Mouse (Mus musculus): ENCODE data around the gene Otop3.

Otop3 gene

GRCm38 (mm10) chr11:115334531-115334930 lies at the start of gene Otop3:
TSS of gene Otop3 (plus strand) at chr11:115334731.
- DNase-seq (ENCODE audit: low read depth), result no peak

GRCm38 (mm10) chr11:115285282-115285681 lies 49.2 kb upstream of the Otop3 start:
- no peak for DNase-seq (ENCODE audit: low read depth)

- no peak for DNase-seq (ENCODE audit: low read depth)
Observed at GRCm38 (mm10) chr11:115286201-115286993, 48.1 kb upstream of the Otop3 start.

DNA sequence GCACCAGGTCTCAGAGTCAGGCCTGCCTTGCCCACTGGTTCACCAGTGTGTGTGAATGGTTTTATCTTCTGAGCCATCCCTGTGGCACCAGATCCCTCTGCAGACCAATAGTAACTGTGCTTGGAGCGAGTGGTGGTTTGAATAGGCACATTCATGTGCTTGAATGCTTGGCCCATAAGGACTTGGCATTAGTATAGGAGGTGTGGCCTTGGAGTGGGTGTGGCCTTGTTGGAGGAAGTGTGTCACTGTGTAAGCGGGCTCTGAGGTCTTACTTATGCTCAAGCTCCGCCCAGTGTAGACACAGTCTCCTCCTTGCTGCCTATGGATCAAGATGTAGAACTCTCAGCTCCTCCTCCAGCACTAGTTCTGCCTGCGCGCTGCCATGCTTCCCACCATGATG lies 47.1 kb upstream of the Otop3 start:
- no peak for DNase-seq (ENCODE audit: low read depth)

GRCm38 (mm10) chr11:115288305-115288704 lies 46.2 kb upstream of the Otop3 start:
- DNase-seq (ENCODE audit: low read depth), result no peak

DNA sequence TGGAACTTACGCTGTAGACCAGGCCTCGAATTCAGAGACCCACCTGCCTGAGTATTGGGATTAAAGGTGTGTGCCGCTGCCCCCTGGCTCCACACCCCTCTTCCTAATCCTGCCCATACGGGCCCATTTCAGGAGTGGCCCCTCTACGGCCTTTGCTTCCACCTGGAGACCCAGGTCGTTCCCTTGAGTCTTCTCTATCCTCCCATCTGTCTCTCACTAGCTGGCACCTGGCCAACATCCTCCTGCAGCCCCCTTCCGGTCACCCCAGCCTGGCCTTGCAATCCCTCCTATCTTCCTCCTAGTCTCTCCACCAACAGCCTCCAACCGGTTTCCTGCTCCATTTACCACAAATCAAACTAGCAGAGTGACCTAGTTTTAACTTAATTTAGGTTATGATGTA lies 44.6 kb upstream of the Otop3 start:
- DNase-seq (ENCODE audit: low read depth), result no peak

GRCm38 (mm10) chr11:115290314-115290713 lies 44.2 kb upstream of the Otop3 start:
- no peak for DNase-seq (ENCODE audit: low read depth)

GRCm38 (mm10) chr11:115290919-115291318 lies 43.6 kb upstream of the Otop3 start:
- peak; percentile 92 for DNase-seq (ENCODE audit: low read depth)

DNA sequence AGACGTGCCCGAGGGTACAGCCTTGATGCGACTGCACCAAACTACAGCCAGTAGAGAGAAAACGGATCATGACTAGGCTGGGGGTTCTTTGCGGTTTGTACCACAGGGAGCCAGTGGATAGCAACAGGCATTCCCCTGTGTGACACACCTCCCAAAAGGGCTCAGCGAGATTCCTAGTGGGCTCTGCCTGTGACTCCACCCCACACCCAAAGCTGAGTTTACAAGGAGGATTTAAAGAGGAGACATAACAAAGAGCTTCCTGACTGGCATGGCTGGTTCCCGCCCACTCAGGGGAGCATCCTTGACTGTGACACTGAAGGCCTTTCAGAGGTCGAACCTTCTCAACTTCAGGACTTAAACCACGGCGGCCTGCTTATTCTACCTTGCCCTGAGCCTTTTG lies 43.0 kb upstream of the Otop3 start:
- DNase-seq (ENCODE audit: low read depth), result no peak

- DNase-seq (ENCODE audit: low read depth), result no peak
Observed at GRCm38 (mm10) chr11:115292631-115293375, 41.7 kb upstream of the Otop3 start.

DNA sequence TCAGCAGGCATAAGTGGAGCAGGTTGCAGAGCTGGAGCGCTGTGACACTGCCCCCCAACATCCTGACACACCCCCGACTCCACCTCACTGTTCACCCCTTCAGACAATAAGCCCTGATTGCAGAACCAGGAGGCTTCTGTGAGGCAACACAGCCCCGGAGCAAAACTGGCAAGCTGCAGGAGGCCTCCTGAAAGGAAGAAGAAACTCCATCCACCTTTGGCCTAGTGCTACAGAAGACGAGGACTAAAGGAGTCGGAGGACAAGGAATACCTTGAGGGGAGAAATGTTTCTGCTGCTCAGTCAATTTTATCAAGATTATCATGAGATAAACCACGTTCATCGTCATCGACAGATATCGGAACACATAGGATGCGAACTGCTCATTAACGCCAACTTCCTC lies 38.6 kb upstream of the Otop3 start:
- DNase-seq (ENCODE audit: low read depth), result no peak

DNA sequence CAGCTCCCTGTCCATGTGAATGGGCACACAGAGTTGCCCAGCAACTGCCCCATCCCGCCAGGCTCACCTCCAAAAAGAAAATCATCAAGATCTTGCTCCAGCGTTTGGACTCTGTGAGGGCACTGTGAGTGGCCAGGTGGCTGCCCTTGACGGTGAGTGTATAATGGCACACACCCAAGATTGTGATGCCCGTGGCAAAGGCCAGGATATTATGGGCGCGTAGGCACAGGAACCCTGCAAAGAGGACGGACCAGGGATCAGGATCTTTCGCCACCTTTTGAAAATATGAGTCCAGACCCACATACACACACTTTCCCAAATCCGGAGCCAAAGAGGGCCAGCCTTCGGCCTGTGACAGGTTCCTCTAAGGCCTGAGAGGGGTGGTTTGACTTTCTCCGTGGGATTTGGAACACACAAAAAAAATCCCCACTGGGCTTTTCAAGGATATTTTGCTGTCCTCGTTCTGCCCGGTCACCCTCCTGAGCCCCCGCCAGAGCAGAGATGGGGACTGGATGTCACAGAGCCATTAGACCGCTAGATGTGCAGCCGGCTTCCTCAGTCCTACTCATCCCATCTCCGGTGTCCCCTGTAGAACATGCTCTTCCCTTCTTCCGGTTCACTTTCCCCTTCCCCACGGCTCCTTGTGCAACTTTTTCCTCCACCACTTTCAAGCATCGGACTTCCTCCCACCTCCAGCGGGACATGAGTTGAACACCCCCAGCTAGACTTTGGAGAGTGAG lies 37.9 kb upstream of the Otop3 start:
- no peak for DNase-seq (ENCODE audit: low read depth)

DNA sequence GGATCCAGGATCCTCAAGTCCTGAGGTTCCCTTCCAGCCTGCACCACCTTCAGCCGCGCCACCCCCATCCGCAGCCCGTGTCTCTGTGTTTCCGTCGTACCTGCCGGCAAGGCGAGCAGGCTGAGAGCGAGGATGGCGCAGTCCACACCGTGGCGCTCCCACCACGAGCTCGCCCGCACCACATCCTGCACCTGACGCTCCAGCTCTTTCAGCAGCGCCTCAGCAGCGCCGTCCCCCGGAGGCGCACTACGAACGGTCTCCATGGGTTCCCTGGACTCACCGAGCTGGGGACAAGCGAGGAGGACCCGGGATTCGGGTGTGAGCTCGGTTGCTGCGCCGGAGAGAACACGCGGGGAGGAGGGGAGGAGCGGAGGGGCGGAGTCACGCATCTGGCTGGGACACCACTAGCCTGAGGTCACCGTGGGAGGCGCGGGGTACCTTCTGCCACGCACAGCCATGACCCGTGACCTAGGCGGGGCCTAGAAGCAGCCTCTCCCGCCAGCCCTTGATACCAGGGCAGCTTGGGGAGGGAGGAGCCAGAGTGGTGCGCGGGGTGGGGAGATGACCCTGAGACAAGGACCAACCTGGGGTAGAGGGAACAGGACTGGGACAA lies 37.2 kb upstream of the Otop3 start, which contains the start of gene Fads6:
Gene Fads6, minus strand, starts transcription at position 450 of the 613 bp plus-strand sequence.
- no peak for DNase-seq (ENCODE audit: low read depth)

- no peak for DNase-seq (ENCODE audit: low read depth)
Observed at GRCm38 (mm10) chr11:115298160-115298559, 36.4 kb upstream of the Otop3 start.

DNA sequence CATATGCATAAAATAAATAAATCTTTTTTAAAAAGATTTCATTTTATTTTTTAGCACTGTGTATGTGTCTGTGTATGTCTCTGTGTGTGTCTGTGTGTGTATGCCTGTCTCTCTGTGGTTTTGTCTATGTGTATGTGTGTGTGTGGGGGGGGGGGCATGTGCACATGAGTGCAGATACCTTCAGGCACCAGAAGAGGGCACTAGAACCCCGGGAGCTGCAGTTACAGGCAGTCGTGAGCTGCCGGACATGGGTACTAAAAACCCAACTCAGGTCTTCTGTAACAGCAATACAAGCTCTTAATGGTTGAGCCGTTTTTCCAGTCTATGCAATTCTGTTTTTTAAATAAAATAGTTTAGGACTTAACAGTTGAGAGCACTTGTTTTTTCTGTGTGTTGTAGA lies 33.8 kb upstream of the Otop3 start:
- no peak for DNase-seq (ENCODE audit: low read depth)

- no peak for DNase-seq (ENCODE audit: low read depth)
Observed at GRCm38 (mm10) chr11:115301351-115301750, 33.2 kb upstream of the Otop3 start.

- no peak for DNase-seq (ENCODE audit: low read depth)
Observed at GRCm38 (mm10) chr11:115303167-115303566, 31.4 kb upstream of the Otop3 start.

DNA sequence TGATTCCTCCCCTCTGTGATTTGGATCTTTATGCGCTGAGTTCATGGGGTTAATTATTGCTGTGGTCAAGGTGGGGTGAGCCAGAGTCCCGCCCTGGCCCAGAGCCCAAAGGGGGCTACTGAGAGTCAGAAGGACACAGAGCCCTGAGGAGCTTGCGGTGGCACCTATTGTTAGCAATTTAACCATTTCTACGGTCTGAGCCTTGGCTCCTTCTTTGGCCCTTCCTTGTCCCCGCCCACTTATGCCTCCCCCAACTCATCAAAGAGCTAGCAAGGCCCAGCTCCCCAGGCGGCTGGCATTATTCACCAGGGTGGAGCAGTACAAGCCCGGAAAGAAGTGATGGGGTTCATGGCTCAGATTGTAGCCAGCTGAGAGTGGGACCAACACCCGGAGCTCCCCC lies 27.7 kb upstream of the Otop3 start, which contains the start of gene Otop2:
Gene Otop2, plus strand, starts transcription at position 301 of the 400 bp plus-strand sequence.
- DNase-seq (ENCODE audit: low read depth), result no peak

DNA sequence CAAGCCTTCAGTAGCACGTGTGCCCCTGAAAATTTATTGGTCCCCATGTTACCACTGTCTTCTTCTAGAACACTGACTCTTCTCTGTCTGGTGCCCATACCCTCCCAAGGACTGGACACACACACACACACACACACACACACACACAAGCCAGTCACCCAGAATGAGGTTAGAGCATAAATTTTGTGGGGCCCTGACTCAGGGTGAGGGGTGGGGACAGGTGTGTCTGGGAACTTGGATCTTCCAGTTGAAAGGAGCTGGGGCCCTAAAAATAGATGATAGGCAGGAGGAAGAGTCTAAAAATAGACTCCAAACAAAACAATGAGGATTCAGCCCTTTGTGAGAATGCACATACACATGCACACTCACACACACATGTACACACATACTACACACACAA lies 25.8 kb upstream of the Otop3 start:
- DNase-seq (ENCODE audit: low read depth), result no peak

DNA sequence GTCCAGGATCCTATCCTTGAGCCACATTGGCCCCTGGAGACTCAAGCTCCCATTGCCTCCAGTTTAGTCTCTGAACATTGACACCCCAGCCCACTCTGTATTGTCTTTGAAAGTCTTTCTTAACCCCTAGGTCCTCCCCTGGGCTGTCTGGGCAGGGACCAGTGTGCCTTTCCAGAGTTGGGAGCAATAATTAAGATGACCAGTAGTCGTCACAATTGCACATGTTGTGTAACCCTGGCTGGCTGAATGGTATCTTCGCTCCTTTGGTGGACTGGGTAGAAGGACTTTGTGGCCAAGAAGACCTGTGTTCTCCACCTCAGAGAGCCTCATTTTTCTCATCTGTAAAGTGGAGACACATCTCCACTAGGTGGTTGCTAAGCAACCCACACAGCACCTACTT lies 20.3 kb upstream of the Otop3 start:
- no peak for DNase-seq (ENCODE audit: low read depth)

GRCm38 (mm10) chr11:115317204-115317603 lies 17.3 kb upstream of the Otop3 start:
- no peak for DNase-seq (ENCODE audit: low read depth)
